Mouse (Mus musculus) stomach, embryonic 16.5 days (tissue): ENCODE results near the gene Ddhd1. TPM values are rescaled to one million over a fixed set of nuclear protein-coding genes. Genes with fewer than 3 reads are reported as not detected.
A peak's percentile ranks its signal among the peaks of the same experiment; 100 is the strongest.

Experiments
- ATAC-seq: fragments of 200-750 bp; cut with Nextera tagmentation; 2 replicates; pipeline ENCODE4 v1.8.0; 2017; ENCODE audit warnings: moderate number of reproducible peaks, moderate TSS enrichment; ENCODE audit not compliant: insufficient read depth, low FRiP score
- H3K27ac ChIP-seq: fragments of 300-500 bp; sonication (generic); 2 replicates; pipeline ENCODE4 v1.5.1; 2014; ENCODE audit warnings: low read length
- H3K27me3 ChIP-seq: fragments of 300-500 bp; sonication (generic); 2 replicates; pipeline ENCODE4 v1.6.1; 2014; ENCODE audit warnings: low read length, control low read depth, mixed read lengths; ENCODE audit not compliant: control insufficient read depth, insufficient read depth
- H3K36me3 ChIP-seq: fragments of 300-500 bp; sonication (generic); 2 replicates; pipeline ENCODE4 v1.6.1; 2014; ENCODE audit warnings: low read length; ENCODE audit not compliant: control insufficient read depth, insufficient read depth
- H3K4me1 ChIP-seq: fragments of 300-500 bp; sonication (generic); 2 replicates; pipeline ENCODE4 v1.6.1; 2014; ENCODE audit warnings: low read length, control low read depth, mixed read lengths; ENCODE audit not compliant: control insufficient read depth, insufficient read depth
- H3K4me2 ChIP-seq: fragments of 300-500 bp; sonication (generic); 2 replicates; pipeline ENCODE4 v1.6.1; 2014; ENCODE audit warnings: low read depth, low read length, mixed read lengths
- H3K4me3 ChIP-seq: fragments of 300-500 bp; sonication (generic); replicated peaks from 2 replicates; pipeline ENCODE4 v1.5.1; 2014; ENCODE audit warnings: mild to moderate bottlenecking, low read length
- H3K9ac ChIP-seq: fragments of 300-500 bp; sonication (generic); 2 replicates; pipeline ENCODE4 v1.6.1; 2014; ENCODE audit warnings: low read length
- H3K9me3 ChIP-seq: fragments of 300-500 bp; sonication (generic); replicated peaks from 2 replicates; pipeline ENCODE4 v1.6.1; 2016; ENCODE audit warnings: low read length, control low read depth; ENCODE audit not compliant: control insufficient read depth
- WGBS: fragments of 180-500 bp; shearing (Covaris S2); extraction: QIAGEN DNeasy Blood & Tissue Kit; methylation state at CpG from one replicate; pipeline ENCODE4 v1.1.7; 2014; 5-methylcytosine and 5-hydroxymethylcytosine counted together
- polyA plus RNA-seq: library from polyadenylated mRNA; unstranded; fragments of >200 nt; fragmentation: Nextera tagmentation; extraction: Ambion mirVana; gene quantifications from 2 replicates; pipeline ENCODE4 v1.2.1, GENCODE M21; 2015

The Ddhd1 gene
- 4.3 and 5.2 TPM in 2 replicates for polyA plus RNA-seq

DNA sequence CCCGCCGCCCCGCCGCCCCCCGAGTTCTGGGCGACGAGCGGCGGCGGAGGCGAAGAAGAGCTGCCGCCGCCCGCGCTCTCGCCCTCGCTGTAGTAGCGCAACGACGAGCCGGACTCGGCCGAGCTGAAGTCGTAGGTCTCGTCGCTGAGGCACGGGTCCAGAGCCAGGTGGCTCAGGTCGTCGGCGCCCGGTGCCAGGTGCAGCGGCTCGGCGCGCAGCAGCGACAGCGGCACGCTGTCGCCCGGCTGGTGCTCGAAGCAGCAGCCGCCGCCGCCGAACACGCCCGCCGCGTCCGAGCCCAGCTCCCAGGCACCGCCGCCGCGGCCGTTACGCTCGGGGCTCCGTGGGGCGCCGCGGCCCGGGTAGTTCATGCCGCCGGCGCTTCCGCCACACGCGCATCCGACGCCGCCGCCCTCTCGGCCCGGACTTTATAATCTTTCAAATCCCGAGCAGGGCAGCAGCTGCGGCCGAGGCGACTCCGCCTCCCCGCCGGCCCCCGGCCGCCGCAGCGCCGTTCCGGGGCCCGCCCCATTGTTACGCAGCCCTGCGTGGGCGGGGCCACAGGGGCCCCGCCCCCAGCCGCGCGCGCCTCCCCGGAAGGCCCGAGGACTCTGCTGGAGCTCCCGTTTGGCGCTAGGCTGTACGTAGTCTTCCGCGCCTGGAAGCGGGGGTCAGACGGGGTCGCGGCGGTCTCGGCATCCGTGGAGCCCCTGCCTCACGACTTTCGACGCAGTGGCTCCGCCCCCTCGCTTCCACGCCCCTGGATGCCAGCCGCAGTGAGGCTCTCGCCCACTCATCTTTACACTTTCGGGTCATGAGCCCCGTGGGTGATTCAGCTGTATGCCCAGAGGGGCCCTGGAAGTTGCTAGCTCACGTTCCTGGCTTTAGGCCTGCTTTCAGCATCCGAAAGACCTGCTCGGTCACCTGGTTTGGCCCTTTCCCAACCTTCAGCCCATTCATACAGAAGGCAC, at the start of gene Ddhd1:
Ddhd1 (minus strand) TSS at position 503 of the 971 bp plus-strand sequence.
- Histone ChIP-seq H3K4me3 (peak within 1 kb of the TSS; percentile 82), H3K27ac (peak within 1 kb of the TSS; percentile 96), H3K4me2 (peak within 1 kb of the TSS; percentile 90), H3K9me3 (no peaks in the 10 kb centered on the region), H3K4me1 (peaks cover 15% of the 10 kb centered on the region; the same call in 1 of the 2 replicates), H3K27me3 (no peaks in the 10 kb centered on the region), H3K9ac (peak within 1 kb of the TSS; percentile 87), H3K36me3 (no peaks in the 10 kb centered on the region)
- WGBS: under 1% methylated on average over 120 of the region's 123 CpGs
- peak; percentile 96 for ATAC-seq

DNA sequence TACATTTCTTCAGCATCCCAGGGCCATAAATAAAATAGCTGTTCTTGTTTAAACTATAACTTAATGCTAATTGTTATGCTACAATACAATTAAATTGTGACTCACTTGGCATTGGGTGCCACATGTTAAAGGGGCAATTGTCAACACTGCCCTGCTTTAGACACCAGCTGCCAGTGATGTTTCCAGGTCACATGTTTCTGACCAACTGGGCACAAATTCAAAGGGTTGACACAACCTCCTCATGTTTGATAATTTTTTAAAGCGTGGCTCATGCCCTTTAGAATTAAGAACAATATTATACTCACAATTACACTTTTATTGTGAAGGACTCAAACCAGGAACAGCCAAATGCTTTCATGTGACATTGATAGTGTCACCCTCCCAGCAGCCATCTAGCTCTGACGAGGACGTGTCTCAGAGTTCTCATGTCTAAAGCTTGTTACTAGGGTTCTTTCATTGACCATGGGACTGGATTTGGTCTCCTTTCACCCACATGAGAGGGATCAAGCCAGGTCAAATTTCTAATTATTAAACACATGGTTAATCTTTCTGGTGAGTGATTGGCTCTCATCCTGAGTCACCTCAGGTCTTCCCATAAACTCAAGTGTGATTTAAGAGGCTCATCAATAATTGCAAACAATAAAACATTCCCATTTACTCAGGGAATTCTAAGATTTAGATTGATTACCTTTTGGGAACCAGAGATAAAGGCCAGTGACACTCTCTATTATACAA, 49.4 kb upstream of the Ddhd1 start:
- 74% methylated on average over 3 of the region's 3 CpGs for WGBS
- H3K36me3 ChIP-seq: no peaks in the 10 kb centered on the region
- H3K9ac ChIP-seq: no peak overlapping the region
- no peak overlapping the region for H3K27ac ChIP-seq
- no peaks in the 10 kb centered on the region for H3K9me3 ChIP-seq
- no peak overlapping the region for H3K4me2 ChIP-seq
- H3K4me1 ChIP-seq: no peaks in the 10 kb centered on the region
- ATAC-seq: no peak
- no peaks in the 10 kb centered on the region for H3K27me3 ChIP-seq
- no peak overlapping the region for H3K4me3 ChIP-seq

- WGBS: 68% methylated on average over 6 of the region's 6 CpGs
- no peak overlapping the region for H3K4me3 ChIP-seq
- H3K9ac ChIP-seq: no peak overlapping the region
- no peak overlapping the region for H3K27ac ChIP-seq
- ATAC-seq: no peak
- H3K4me1 ChIP-seq: no peaks in the 10 kb centered on the region
- no peaks in the 10 kb centered on the region for H3K9me3 ChIP-seq
- H3K36me3 ChIP-seq: no peaks in the 10 kb centered on the region
- H3K4me2 ChIP-seq: no peak overlapping the region
- H3K27me3 ChIP-seq: no peaks in the 10 kb centered on the region
Measured at GRCm38 (mm10) chr14:45700031-45700572, 42.2 kb upstream of the Ddhd1 start.

GRCm38 (mm10) chr14:45698867-45699266, 40.9 kb upstream of the Ddhd1 start:
- no peaks in the 10 kb centered on the region for H3K27me3 ChIP-seq
- no peak for ATAC-seq
- H3K9ac ChIP-seq: no peak overlapping the region
- H3K27ac ChIP-seq: no peak overlapping the region
- 43% methylated on average over 3 of the region's 3 CpGs for WGBS
- H3K4me3 ChIP-seq: no peak overlapping the region
- no peaks in the 10 kb centered on the region for H3K9me3 ChIP-seq
- H3K4me2 ChIP-seq: no peak overlapping the region
- H3K36me3 ChIP-seq: no peaks in the 10 kb centered on the region
- no peaks in the 10 kb centered on the region for H3K4me1 ChIP-seq

- Histone ChIP-seq H3K4me2 (no peak overlapping the region), H3K36me3 (no peaks in the 10 kb centered on the region), H3K27ac (no peak overlapping the region), H3K4me3 (no peak overlapping the region), H3K4me1 (no peaks in the 10 kb centered on the region), H3K27me3 (no peaks in the 10 kb centered on the region), H3K9me3 (no peaks in the 10 kb centered on the region), H3K9ac (no peak overlapping the region)
- WGBS: 91% methylated on average over 2 of the region's 2 CpGs
- no peak for ATAC-seq
Measured at GRCm38 (mm10) chr14:45696098-45696497, 38.2 kb upstream of the Ddhd1 start.

- ATAC-seq: no peak
- no peaks in the 10 kb centered on the region for H3K27me3 ChIP-seq
- no peaks in the 10 kb centered on the region for H3K9me3 ChIP-seq
- WGBS: 84% methylated on average over 2 of the region's 2 CpGs
- no peak overlapping the region for H3K4me2 ChIP-seq
- H3K4me3 ChIP-seq: no peak overlapping the region
- no peaks in the 10 kb centered on the region for H3K36me3 ChIP-seq
- no peak overlapping the region for H3K9ac ChIP-seq
- no peak overlapping the region for H3K27ac ChIP-seq
- no peaks in the 10 kb centered on the region for H3K4me1 ChIP-seq
Measured at GRCm38 (mm10) chr14:45693891-45694290, 35.9 kb upstream of the Ddhd1 start.

DNA sequence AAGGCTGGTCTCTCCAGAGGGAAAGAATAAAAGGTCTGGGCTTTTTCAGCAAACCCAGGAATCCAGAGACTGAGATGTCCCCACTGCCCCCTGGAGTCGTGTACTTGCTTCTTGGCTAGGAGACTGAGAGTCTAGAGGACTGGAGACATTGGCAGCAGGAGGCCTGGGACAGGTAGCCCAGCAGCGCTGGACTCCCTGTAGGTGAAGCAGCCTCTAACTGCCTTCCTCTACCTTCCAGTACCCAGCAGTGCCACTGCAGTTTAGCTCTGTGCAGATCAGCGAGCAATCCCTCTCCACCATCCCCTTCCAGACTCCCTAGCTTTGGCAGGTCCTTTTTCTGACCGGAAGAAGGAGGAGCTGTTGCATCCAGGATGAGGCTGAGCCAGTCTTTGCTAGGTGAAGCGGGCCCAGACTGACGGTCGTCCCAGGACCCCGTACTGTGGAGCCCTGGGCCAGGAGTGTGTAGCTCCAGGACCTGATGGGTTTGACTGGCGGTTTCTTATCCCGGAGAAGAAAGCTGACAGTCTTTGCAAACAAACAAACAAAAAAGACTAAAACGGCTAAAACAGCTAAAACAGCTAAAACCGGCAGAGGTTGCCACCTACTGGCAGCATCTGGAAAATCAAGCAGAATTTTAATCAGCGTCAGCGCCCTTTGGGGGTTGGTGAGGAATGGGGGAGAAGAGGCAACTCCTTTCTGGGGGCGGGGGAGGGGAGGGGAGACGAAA, 32.7 kb upstream of the Ddhd1 start:
- WGBS: under 1% methylated on average over 16 of the region's 16 CpGs
- Histone ChIP-seq H3K4me1 (no peaks in the 10 kb centered on the region), H3K27ac (no peak overlapping the region), H3K36me3 (no peaks in the 10 kb centered on the region), H3K9me3 (no peaks in the 10 kb centered on the region), H3K4me3 (peak overlapping the region; percentile 55), H3K27me3 (no peaks in the 10 kb centered on the region), H3K4me2 (peak overlapping the region; percentile 62), H3K9ac (peak overlapping the region; percentile 73)
- ATAC-seq: peak; percentile 50; the same call in 1 of the 2 replicates

GRCm38 (mm10) chr14:45685313-45685712, 27.4 kb upstream of the Ddhd1 start:
- no peak overlapping the region for H3K27ac ChIP-seq
- WGBS: 73% methylated on average over 2 of the region's 2 CpGs
- no peak for ATAC-seq
- no peaks in the 10 kb centered on the region for H3K4me1 ChIP-seq
- H3K9me3 ChIP-seq: no peaks in the 10 kb centered on the region
- no peaks in the 10 kb centered on the region for H3K36me3 ChIP-seq
- H3K4me2 ChIP-seq: no peak overlapping the region
- H3K4me3 ChIP-seq: no peak overlapping the region
- no peaks in the 10 kb centered on the region for H3K27me3 ChIP-seq
- H3K9ac ChIP-seq: no peak overlapping the region
